Mouse (Mus musculus) liver, postnatal 0 days (tissue): ENCODE results near the gene Acox2.

Experiments
- CTCF ChIP-seq: sonication (generic); IDR thresholded peaks from 2 replicates; pipeline ENCODE4 v1.5.1; 2016; ENCODE audit warnings: antibody characterized with exemption, low read depth
- EP300 ChIP-seq: IDR thresholded peaks from 2 replicates; pipeline ENCODE4 v1.6.1; 2016; ENCODE audit warnings: antibody characterized with exemption, low read depth, mild to moderate bottlenecking

GRCm38 (mm10) chr14:8192727-8193126 is 66.4 kb downstream of the Acox2 start:
- no peak for TF ChIP-seq CTCF
- TF ChIP-seq EP300, result no peak
